Mouse (Mus musculus) heart, embryonic 16.5 days (tissue): ENCODE data around the gene Sult4a1. TPM values are rescaled to one million over a fixed set of nuclear protein-coding genes. Genes with fewer than 3 reads are reported as not detected.

ENCODE experiments used
- ATAC-seq: fragments of 200-750 bp; cut with Nextera tagmentation; replicated peaks from 2 replicates; pipeline ENCODE4 v1.8.0; 2017; ENCODE audit warnings: moderate number of reproducible peaks; ENCODE audit not compliant: insufficient read depth, low FRiP score; ENCODE audit errors: extremely low read depth
- H3K27ac ChIP-seq: fragments of 300-500 bp; sonication (generic); 2 replicates; pipeline ENCODE4 v1.5.1; 2014; ENCODE audit warnings: mild to moderate bottlenecking, low read length, control low read depth, moderate library complexity
- H3K27me3 ChIP-seq: fragments of 300-500 bp; sonication (generic); 2 replicates; pipeline ENCODE4 v1.6.1; 2014; ENCODE audit warnings: low read length, mixed read lengths; ENCODE audit not compliant: control insufficient read depth, insufficient read depth
- H3K36me3 ChIP-seq: fragments of 300-500 bp; sonication (generic); 2 replicates; pipeline ENCODE4 v1.6.1; 2014; ENCODE audit not compliant: control insufficient read depth, insufficient read depth
- H3K4me1 ChIP-seq: fragments of 300-500 bp; sonication (generic); 2 replicates; pipeline ENCODE4 v1.6.1; 2014; ENCODE audit warnings: low read length, mixed read lengths; ENCODE audit not compliant: control insufficient read depth, insufficient read depth
- H3K4me2 ChIP-seq: fragments of 300-500 bp; sonication (generic); 2 replicates; pipeline ENCODE4 v1.6.1; 2014; ENCODE audit warnings: low read depth, mild to moderate bottlenecking, control low read depth, low read length
- H3K4me3 ChIP-seq: fragments of 300-500 bp; sonication (generic); 2 replicates; pipeline ENCODE4 v1.5.1; 2014; ENCODE audit warnings: mild to moderate bottlenecking, control low read depth, low read length
- H3K9ac ChIP-seq: fragments of 300-500 bp; sonication (generic); 2 replicates; pipeline ENCODE4 v1.6.1; 2014; ENCODE audit warnings: low read length, control low read depth
- H3K9me3 ChIP-seq: fragments of 300-500 bp; sonication (generic); replicated peaks from 2 replicates; pipeline ENCODE4 v1.6.1; 2016; ENCODE audit warnings: low read length; ENCODE audit not compliant: control insufficient read depth
- WGBS: fragments of 180-500 bp; shearing (Covaris S2); extraction: QIAGEN DNeasy Blood & Tissue Kit; methylation state at CpG from one replicate; pipeline ENCODE4 v1.1.7; 2014; 5-methylcytosine and 5-hydroxymethylcytosine counted together
- polyA plus RNA-seq: library from polyadenylated mRNA; unstranded; fragments of >200 nt; fragmentation: Nextera tagmentation; extraction: Ambion mirVana; gene quantifications from 2 replicates; pipeline ENCODE4 v1.2.1, GENCODE M21; 2015

The Sult4a1 gene
- polyA plus RNA-seq: 0.42 and 0.72 TPM in 2 replicates

- Histone ChIP-seq H3K4me1 (peaks cover 5% of the 10 kb centered on the region; the same call in 1 of the 2 replicates), H3K4me2 (peak within 1 kb of the TSS; percentile 77), H3K36me3 (no peaks in the 10 kb centered on the region), H3K9ac (no peak within 1 kb of the TSS), H3K4me3 (peak within 1 kb of the TSS; percentile 52), H3K27me3 (peaks cover 50% of the 10 kb centered on the region), H3K27ac (no peak within 1 kb of the TSS), H3K9me3 (no peaks in the 10 kb centered on the region)
- WGBS: 3% methylated on average over 77 of the region's 77 CpGs
- no peak for ATAC-seq
These were observed at the start of gene Sult4a1 for GRCm38 (mm10) chr15:84105105-84105923. Sult4a1 (minus strand) TSS chr15:84105754.

- WGBS: 50% methylated on average over 5 of the region's 5 CpGs
- H3K27me3 ChIP-seq: no peaks in the 10 kb centered on the region
- ATAC-seq: no peak
- H3K9ac ChIP-seq: no peak overlapping the region
- H3K27ac ChIP-seq: no peak overlapping the region
- H3K4me2 ChIP-seq: no peak overlapping the region
- no peaks in the 10 kb centered on the region for H3K4me1 ChIP-seq
- no peaks in the 10 kb centered on the region for H3K9me3 ChIP-seq
- H3K4me3 ChIP-seq: no peak overlapping the region
- H3K36me3 ChIP-seq: no peaks in the 10 kb centered on the region
These were observed 35.4 kb upstream of the Sult4a1 start for GRCm38 (mm10) chr15:84140929-84141328.

GRCm38 (mm10) chr15:84140109-84140508, 34.6 kb upstream of the Sult4a1 start:
- Histone ChIP-seq H3K4me3 (no peak overlapping the region), H3K27ac (no peak overlapping the region), H3K4me1 (no peaks in the 10 kb centered on the region), H3K4me2 (no peak overlapping the region), H3K9me3 (peaks cover 5% of the 10 kb centered on the region), H3K27me3 (no peaks in the 10 kb centered on the region), H3K9ac (no peak overlapping the region), H3K36me3 (no peaks in the 10 kb centered on the region)
- ATAC-seq: no peak
- 49% methylated on average over 3 of the region's 3 CpGs for WGBS

- H3K4me2 ChIP-seq: no peak overlapping the region
- H3K9me3 ChIP-seq: peaks cover 5% of the 10 kb centered on the region
- no peaks in the 10 kb centered on the region for H3K4me1 ChIP-seq
- H3K27ac ChIP-seq: no peak overlapping the region
- no peak overlapping the region for H3K4me3 ChIP-seq
- no peak for ATAC-seq
- H3K36me3 ChIP-seq: no peaks in the 10 kb centered on the region
- H3K9ac ChIP-seq: no peak overlapping the region
- no peaks in the 10 kb centered on the region for H3K27me3 ChIP-seq
- WGBS: 85% methylated on average over 5 of the region's 5 CpGs
These were observed 34.0 kb upstream of the Sult4a1 start for GRCm38 (mm10) chr15:84139592-84140005.

- Histone ChIP-seq H3K27ac (no peak overlapping the region), H3K4me3 (no peak overlapping the region), H3K9ac (no peak overlapping the region), H3K36me3 (no peaks in the 10 kb centered on the region), H3K9me3 (peaks cover 5% of the 10 kb centered on the region), H3K27me3 (no peaks in the 10 kb centered on the region), H3K4me1 (peaks cover 4% of the 10 kb centered on the region), H3K4me2 (no peak overlapping the region)
- 39% methylated on average over 12 of the region's 12 CpGs for WGBS
- no peak for ATAC-seq
These were observed 31.2 kb upstream of the Sult4a1 start for GRCm38 (mm10) chr15:84136473-84137415.

- H3K9me3 ChIP-seq: peaks cover 5% of the 10 kb centered on the region
- H3K4me3 ChIP-seq: no peak overlapping the region
- no peak overlapping the region for H3K9ac ChIP-seq
- no peak overlapping the region for H3K27ac ChIP-seq
- no peak overlapping the region for H3K4me2 ChIP-seq
- no peaks in the 10 kb centered on the region for H3K27me3 ChIP-seq
- no peak for ATAC-seq
- H3K36me3 ChIP-seq: no peaks in the 10 kb centered on the region
- 82% methylated on average over 5 of the region's 5 CpGs for WGBS
- peaks cover 11% of the 10 kb centered on the region for H3K4me1 ChIP-seq
These were observed 29.9 kb upstream of the Sult4a1 start for GRCm38 (mm10) chr15:84135472-84135871.

GRCm38 (mm10) chr15:84133440-84133839, 27.9 kb upstream of the Sult4a1 start:
- 0 out of 2 replicates have a peak overlapping the region, but pooled peaks have one; percentile 13 for H3K27ac ChIP-seq
- no peak overlapping the region for H3K9ac ChIP-seq
- H3K9me3 ChIP-seq: peaks cover 5% of the 10 kb centered on the region
- H3K36me3 ChIP-seq: no peaks in the 10 kb centered on the region
- WGBS: 40% methylated on average over 4 of the region's 4 CpGs
- H3K4me2 ChIP-seq: no peak overlapping the region
- H3K4me3 ChIP-seq: no peak overlapping the region
- 0 out of 2 replicates have a peak, but pooled peaks have one; percentile 42 for ATAC-seq
- peaks cover 11% of the 10 kb centered on the region for H3K4me1 ChIP-seq
- no peaks in the 10 kb centered on the region for H3K27me3 ChIP-seq

GRCm38 (mm10) chr15:84131971-84132370, 26.4 kb upstream of the Sult4a1 start:
- H3K4me2 ChIP-seq: no peak overlapping the region
- H3K36me3 ChIP-seq: no peaks in the 10 kb centered on the region
- no peak for ATAC-seq
- 86% methylated on average over 7 of the region's 7 CpGs for WGBS
- peaks cover 11% of the 10 kb centered on the region for H3K4me1 ChIP-seq
- H3K9me3 ChIP-seq: peaks cover 5% of the 10 kb centered on the region
- no peak overlapping the region for H3K9ac ChIP-seq
- no peak overlapping the region for H3K27ac ChIP-seq
- H3K4me3 ChIP-seq: no peak overlapping the region
- H3K27me3 ChIP-seq: no peaks in the 10 kb centered on the region
